Mouse (Mus musculus): ENCODE data around the gene Ppm1n.

DNA sequence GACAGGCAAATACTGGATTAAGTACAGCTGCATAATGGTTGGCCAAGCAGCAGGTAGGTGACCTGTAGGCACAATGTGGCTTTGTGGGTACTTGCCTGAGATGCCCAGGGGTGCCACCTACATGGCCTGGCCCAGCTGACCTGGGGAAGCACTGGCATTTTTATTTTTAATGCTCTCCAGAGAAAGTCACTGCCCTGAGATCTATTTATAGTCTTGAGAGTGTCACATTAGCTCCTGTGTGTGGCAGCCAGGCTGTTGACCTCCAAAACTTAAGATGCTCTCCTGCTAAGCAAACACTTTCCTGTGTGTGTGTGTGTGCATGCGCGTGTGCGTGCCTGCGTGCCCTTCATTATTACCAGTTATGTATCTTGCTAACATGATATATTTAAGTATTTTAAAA, 41.5 kb downstream of the Ppm1n start:
- no peak for TF ChIP-seq CTCF (IDR thresholded peaks at IDR 0.05; ENCODE audit: low read depth)
- TF ChIP-seq EP300 (optimal IDR thresholded peaks at IDR 0.05), result no peak

Data from stomach, postnatal 0 days (tissue).